Mouse (Mus musculus) left cerebral cortex, postnatal 14 days (tissue): ENCODE measurements at regions not wholly inside any gene's neighbourhood (a gene's known extent, or its start where the extent isn't known, plus 50 kb on each side); places are given as distances from the start of the nearest gene placed in this dataset.
"Not testable (repeated sequence)": the region's sequence is repeated elsewhere in the genome, so short reads cannot be mapped to it uniquely, and the experiment has no call there.

Experiments
- DNase-seq, 2 experiments: peaks; one replicate each; pipeline ENCODE4 v3.0.0; 2021 to 2022; ENCODE audit warnings: low spot score in 2 of 2, mixed read lengths in 1 of 2
- intact Hi-C: fragments of 180-260 bp; cut with DNase I; formaldehyde crosslinking; loops from one replicate; pipeline ENCODE4 v1.15.1; 2025

GRCm38 (mm10) chr16:31508981-31509380, 86.9 kb downstream of the Bdh1 start:
- peak; percentile 83 to 84 for DNase-seq
- intact Hi-C loops, result no loop called here

- intact Hi-C loops, result no loop called here
- DNase-seq, result no peak
These were observed 88.0 kb downstream of the Bdh1 start for GRCm38 (mm10) chr16:31510097-31510496.

- DNase-seq, result no peak
- intact Hi-C loops, result no loop called here
These were observed 96.7 kb downstream of the Bdh1 start for GRCm38 (mm10) chr16:31518816-31519215.

GRCm38 (mm10) chr16:31520081-31520480, 98.0 kb downstream of the Bdh1 start:
- no peak for DNase-seq
- intact Hi-C loops, result no loop called here

- DNase-seq, result no peak
- intact Hi-C loops, result no loop called here
These were observed 99.7 kb downstream of the Bdh1 start for GRCm38 (mm10) chr16:31521786-31522185.

- intact Hi-C loops, result no loop called here
- no peak for DNase-seq
These were observed 104.7 kb downstream of the Bdh1 start for GRCm38 (mm10) chr16:31526711-31527344.

GRCm38 (mm10) chr16:31528596-31529283, 106.7 kb downstream of the Bdh1 start:
- DNase-seq, result no peak
- intact Hi-C loops, result no loop called here

- intact Hi-C loops, result no loop called here
- DNase-seq, result peak; percentile 51 to 54
These were observed 107.3 kb downstream of the Bdh1 start for GRCm38 (mm10) chr16:31529284-31529958.

- intact Hi-C loops, result no loop called here
- peak in 1 of 2 experiments; percentile 50 for DNase-seq
These were observed 108.0 kb downstream of the Bdh1 start for GRCm38 (mm10) chr16:31530090-31530489.

GRCm38 (mm10) chr16:31533196-31533777, 111.2 kb downstream of the Bdh1 start:
- intact Hi-C loops, result no loop called here
- DNase-seq, result no peak

- no peak for DNase-seq
These were observed 112.9 kb downstream of the Bdh1 start for GRCm38 (mm10) chr16:31534923-31535523.

GRCm38 (mm10) chr16:31536328-31536727, 114.2 kb downstream of the Bdh1 start:
- no peak for DNase-seq
- intact Hi-C loops, result no loop called here

More at GRCm38 (mm10) chr16:31534923-31535523, 112.9 kb downstream of the Bdh1 start:
- intact Hi-C loops, result no loop called here

GRCm38 (mm10) chr16:31538606-31539005, 116.5 kb downstream of the Bdh1 start:
- intact Hi-C loops, result no loop called here
- no peak for DNase-seq

- intact Hi-C loops, result no loop called here
- DNase-seq, result no peak
These were observed 119.6 kb upstream of the Dlg1 start for GRCm38 (mm10) chr16:31543499-31544170.

GRCm38 (mm10) chr16:31546062-31546827, 117.0 kb upstream of the Dlg1 start:
- DNase-seq, result no peak
- intact Hi-C loops, result no loop called here

GRCm38 (mm10) chr16:31546828-31547224, 116.4 kb upstream of the Dlg1 start:
- peak in 1 of 2 experiments; percentile 22 for DNase-seq
- intact Hi-C loops, result no loop called here

- intact Hi-C loops, result no loop called here
- DNase-seq, result no peak
These were observed 115.9 kb upstream of the Dlg1 start for GRCm38 (mm10) chr16:31547391-31547790.

- DNase-seq, result no peak
- intact Hi-C loops, result no loop called here
These were observed 113.3 kb upstream of the Dlg1 start for GRCm38 (mm10) chr16:31549975-31550374.

- DNase-seq, intact Hi-C loops: not testable (repeated sequence)
These were observed 112.7 kb upstream of the Dlg1 start for GRCm38 (mm10) chr16:31550539-31550938.
